Mouse (Mus musculus) G1E (cell line): ENCODE measurements around the gene Ddx19b.

Experiments used
- CTCF ChIP-seq: IDR thresholded peaks from 2 replicates; pipeline ENCODE4 v1.5.1; 2012; ENCODE audit warnings: low read depth, low read length, inconsistent platforms, mixed read lengths
- GATA1 ChIP-seq: IDR thresholded peaks from 2 replicates; pipeline ENCODE4 v1.6.1; 2012; ENCODE audit warnings: borderline replicate concordance, low read length, inconsistent platforms, mixed read lengths
- GATA2 ChIP-seq: IDR thresholded peaks from 2 replicates; pipeline ENCODE4 v1.6.1; 2012; ENCODE audit warnings: low read depth, low read length, inconsistent platforms, borderline replicate concordance
- POLR2AphosphoS5 ChIP-seq: IDR thresholded peaks from 2 replicates; pipeline ENCODE4 v1.6.1; 2012; ENCODE audit warnings: low read depth, low read length, inconsistent platforms; ENCODE audit not compliant: insufficient replicate concordance
- TAL1 ChIP-seq: conservative IDR thresholded peaks from 2 replicates; pipeline ENCODE4 v1.6.1; 2012; ENCODE audit warnings: low read depth, low read length, inconsistent platforms, mixed read lengths

DNA sequence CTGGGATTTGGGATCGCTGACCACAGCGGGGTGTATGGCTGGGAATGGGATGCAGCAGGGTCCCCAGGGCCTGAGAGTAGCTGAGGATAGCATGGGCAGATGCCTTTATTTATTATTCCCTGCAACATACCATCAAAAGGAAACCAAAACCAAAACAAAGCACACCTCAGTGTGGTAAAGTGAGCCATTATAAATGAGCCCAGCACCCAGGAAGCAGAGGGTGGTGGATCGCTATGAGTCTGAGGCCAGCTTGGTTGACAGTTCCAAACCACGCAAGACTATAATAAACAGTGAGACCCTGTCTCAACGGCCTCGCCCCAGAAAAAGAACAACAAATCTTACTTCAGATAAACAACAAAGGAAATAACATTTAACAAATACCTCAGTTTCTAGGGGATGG, 1.5 kb downstream of the Ddx19b start:
- TF ChIP-seq CTCF (no peak), GATA2 (no peak), POLR2AphosphoS5 (no peak), GATA1 (no peak), TAL1 (no peak)
